Mouse (Mus musculus): Measurements from ENCODE around the gene Ggta1. TPM values are rescaled to one million over a fixed set of nuclear protein-coding genes. Genes with fewer than 3 reads are reported as not detected.

The Ggta1 gene
- polyA plus RNA-seq, 1 experiment = 20.1 TPM

GRCm38 (mm10) chr2:35468276-35468675 is 5.2 kb upstream of the Ggta1 start:
- no peak for DNase-seq (ENCODE audit: low read depth in 1 of 2, low spot score in 2 of 2)
- 66% methylated on average over 2 of the region's 2 CpGs for WGBS
- TF ChIP-seq POLR2A (IDR thresholded peaks at IDR 0.05; ENCODE audit: low read depth, low read length) = no peak
- no peaks in the 10 kb centered on the region for H3K36me3 ChIP-seq (ENCODE audit: control insufficient read depth, insufficient read depth, low read length)
- H3K27me3 ChIP-seq (ENCODE audit: control insufficient read depth, insufficient read depth, low read length) = no peaks in the 10 kb centered on the region
- no peak overlapping the region for H3K27ac ChIP-seq (ENCODE audit: insufficient read depth, low read length)
- H3K4me1 ChIP-seq (ENCODE audit: control insufficient read depth, insufficient read depth, insufficient read length) = peaks cover 15% of the 10 kb centered on the region
- H3K4me3 ChIP-seq (ENCODE audit: extremely low read depth, insufficient read depth, insufficient read length) = no peak overlapping the region

- no peak overlapping the region for H3K4me3 ChIP-seq (ENCODE audit: extremely low read depth, insufficient read depth, insufficient read length)
- no peak for DNase-seq (ENCODE audit: low read depth in 1 of 2, low spot score in 2 of 2)
- H3K4me1 ChIP-seq (ENCODE audit: control insufficient read depth, insufficient read depth, insufficient read length) = peaks cover 17% of the 10 kb centered on the region
- H3K27me3 ChIP-seq (ENCODE audit: control insufficient read depth, insufficient read depth, low read length) = no peaks in the 10 kb centered on the region
- no peak overlapping the region for H3K27ac ChIP-seq (ENCODE audit: insufficient read depth, low read length)
- H3K36me3 ChIP-seq (ENCODE audit: control insufficient read depth, insufficient read depth, low read length) = no peaks in the 10 kb centered on the region
- 92% methylated on average over 3 of the region's 3 CpGs for WGBS
- TF ChIP-seq POLR2A (IDR thresholded peaks at IDR 0.05; ENCODE audit: low read depth, low read length) (no peak), CTCF (IDR thresholded peaks at IDR 0.05; ENCODE audit: extremely low read depth, insufficient read depth, insufficient read length, insufficient replicate concordance) (no peak)
These were observed 4.8 kb upstream of the Ggta1 start for GRCm38 (mm10) chr2:35467855-35468254.

- peaks cover 19% of the 10 kb centered on the region for H3K4me1 ChIP-seq (ENCODE audit: control insufficient read depth, insufficient read depth, insufficient read length)
- no peak for DNase-seq (ENCODE audit: low read depth in 1 of 2, low spot score in 2 of 2)
These were observed 2.6 kb upstream of the Ggta1 start for GRCm38 (mm10) chr2:35465677-35466076.

GRCm38 (mm10) chr2:35464548-35464947 is 1.5 kb upstream of the Ggta1 start:
- Histone ChIP-seq H3K36me3 (ENCODE audit: control insufficient read depth, insufficient read depth, low read length) (no peaks in the 10 kb centered on the region), H3K27me3 (ENCODE audit: control insufficient read depth, insufficient read depth, low read length) (no peaks in the 10 kb centered on the region), H3K4me1 (ENCODE audit: control insufficient read depth, insufficient read depth, insufficient read length) (peaks cover 25% of the 10 kb centered on the region), H3K27ac (ENCODE audit: insufficient read depth, low read length) (peak overlapping the region; percentile 85), H3K4me3 (ENCODE audit: extremely low read depth, insufficient read depth, insufficient read length) (no peak overlapping the region)
- TF ChIP-seq CTCF (IDR thresholded peaks at IDR 0.05; ENCODE audit: extremely low read depth, insufficient read depth, insufficient read length, insufficient replicate concordance) (no peak), POLR2A (IDR thresholded peaks at IDR 0.05; ENCODE audit: low read depth, low read length) (no peak)
- 15% methylated on average over 3 of the region's 3 CpGs for WGBS
- peak; percentile 41 to 56 for DNase-seq (ENCODE audit: low read depth in 1 of 2, low spot score in 2 of 2)

More at GRCm38 (mm10) chr2:35465677-35466076, 2.6 kb upstream of the Ggta1 start:
- no peaks in the 10 kb centered on the region for H3K27me3 ChIP-seq (ENCODE audit: control insufficient read depth, insufficient read depth, low read length)
- no peak overlapping the region for H3K27ac ChIP-seq (ENCODE audit: insufficient read depth, low read length)
- no peaks in the 10 kb centered on the region for H3K36me3 ChIP-seq (ENCODE audit: control insufficient read depth, insufficient read depth, low read length)
- TF ChIP-seq CTCF (IDR thresholded peaks at IDR 0.05; ENCODE audit: extremely low read depth, insufficient read depth, insufficient read length, insufficient replicate concordance) = no peak
- H3K4me3 ChIP-seq (ENCODE audit: extremely low read depth, insufficient read depth, insufficient read length) = no peak overlapping the region

- no peak for TF ChIP-seq POLR2A (IDR thresholded peaks at IDR 0.05; ENCODE audit: low read depth, low read length)
- H3K27ac ChIP-seq (ENCODE audit: insufficient read depth, low read length) = peak overlapping the region; percentile 85
- H3K4me3 ChIP-seq (ENCODE audit: extremely low read depth, insufficient read depth, insufficient read length) = no peak overlapping the region
- H3K4me1 ChIP-seq (ENCODE audit: control insufficient read depth, insufficient read depth, insufficient read length) = peaks cover 25% of the 10 kb centered on the region
- 70% methylated on average over 7 of the region's 7 CpGs for WGBS
- no peaks in the 10 kb centered on the region for H3K36me3 ChIP-seq (ENCODE audit: control insufficient read depth, insufficient read depth, low read length)
- H3K27me3 ChIP-seq (ENCODE audit: control insufficient read depth, insufficient read depth, low read length) = no peaks in the 10 kb centered on the region
- DNase-seq (ENCODE audit: low read depth in 1 of 2, low spot score in 2 of 2) = no peak
These were observed 1.1 kb upstream of the Ggta1 start for GRCm38 (mm10) chr2:35464089-35464534.

- Histone ChIP-seq H3K27me3 (ENCODE audit: control insufficient read depth, insufficient read depth, low read length) (no peaks in the 10 kb centered on the region), H3K27ac (ENCODE audit: insufficient read depth, low read length) (peak overlapping the region; percentile 85), H3K36me3 (ENCODE audit: control insufficient read depth, insufficient read depth, low read length) (no peaks in the 10 kb centered on the region), H3K4me1 (ENCODE audit: control insufficient read depth, insufficient read depth, insufficient read length) (peaks cover 25% of the 10 kb centered on the region), H3K4me3 (ENCODE audit: extremely low read depth, insufficient read depth, insufficient read length) (peak overlapping the region; percentile 42; the same call in 1 of the 2 replicates)
- WGBS = 12% methylated on average over 19 of the region's 19 CpGs
- peak; percentile 86 to 92 for DNase-seq (ENCODE audit: low read depth in 1 of 2, low spot score in 2 of 2)
- peak; percentile 19; the same call in 1 of the 2 replicates for TF ChIP-seq POLR2A (IDR thresholded peaks at IDR 0.05; ENCODE audit: low read depth, low read length)
- TF ChIP-seq CTCF (IDR thresholded peaks at IDR 0.05; ENCODE audit: extremely low read depth, insufficient read depth, insufficient read length, insufficient replicate concordance) = no peak
These were observed 499 bp upstream of the Ggta1 start for GRCm38 (mm10) chr2:35463372-35464088.

- DNase-seq (ENCODE audit: low read depth in 1 of 2, low spot score in 2 of 2) = peak in 1 of 2 experiments; percentile 30
- H3K27ac ChIP-seq (ENCODE audit: insufficient read depth, low read length) = peak overlapping the region; percentile 93
- TF ChIP-seq POLR2A (IDR thresholded peaks at IDR 0.05; ENCODE audit: low read depth, low read length) (no peak), CTCF (IDR thresholded peaks at IDR 0.05; ENCODE audit: extremely low read depth, insufficient read depth, insufficient read length, insufficient replicate concordance) (no peak)
- H3K27me3 ChIP-seq (ENCODE audit: control insufficient read depth, insufficient read depth, low read length) = no peaks in the 10 kb centered on the region
- peaks cover 25% of the 10 kb centered on the region for H3K4me1 ChIP-seq (ENCODE audit: control insufficient read depth, insufficient read depth, insufficient read length)
- H3K36me3 ChIP-seq (ENCODE audit: control insufficient read depth, insufficient read depth, low read length) = no peaks in the 10 kb centered on the region
- 1% methylated on average over 52 of the region's 52 CpGs for WGBS
- peak overlapping the region; percentile 76 for H3K4me3 ChIP-seq (ENCODE audit: extremely low read depth, insufficient read depth, insufficient read length)
These were observed 852 bp downstream of the Ggta1 start for GRCm38 (mm10) chr2:35461971-35462787.
